Mouse (Mus musculus): ENCODE measurements around the gene Mucl3. TPM values are rescaled to one million over a fixed set of nuclear protein-coding genes. Genes with fewer than 3 reads are reported as not detected.
A peak's percentile ranks its signal among the peaks of the same experiment; 100 is the strongest.

Gene Mucl3
- total and polyA plus RNA-seq, 3 experiments: 0.11 to 1.3 (median 0.34) TPM

- H3K27ac ChIP-seq (ENCODE audit: insufficient read depth, low read depth): peak overlapping the region; percentile 33
- dilution Hi-C loops (cut with MboI; ENCODE audit: extremely low pct_ligation_motif_present, extremely low pct_unique_long_range_greater_than_20kb, low sequenced_read_pairs): no loop called here
- no peaks in the 10 kb centered on the region for H3K27me3 ChIP-seq (replicated peaks)
- H3K9ac ChIP-seq (ENCODE audit: insufficient read depth, low read depth): peak overlapping the region; percentile 80
- H3K9me3 ChIP-seq (replicated peaks; ENCODE audit: low read length): no peaks in the 10 kb centered on the region
- peak; percentile 55 for DNase-seq (ENCODE audit: extremely low read depth)
- in situ Hi-C loops (cut with MboI; ENCODE audit: low pct_ligation_motif_present, low pct_unique_long_range_greater_than_20kb, low sequenced_read_pairs): no loop called here
- peaks cover 7 to 21% of the 10 kb centered on the region in 2 experiments for H3K4me1 ChIP-seq (ENCODE audit: control insufficient read depth in 1 of 2, insufficient read depth in 2 of 2)
- H3K36me3 ChIP-seq (replicated peaks in 1 of 2; ENCODE audit: control insufficient read depth in 1 of 2, insufficient read depth in 1 of 2, low read length in 1 of 2): peaks cover 48 to 71% of the 10 kb centered on the region in 2 experiments
- no peak for TF ChIP-seq MEF2A (IDR thresholded peaks at IDR 0.05; ENCODE audit: borderline replicate concordance, low read depth, low read length)
- TF ChIP-seq SIN3A (IDR thresholded peaks at IDR 0.05; ENCODE audit: low read length): peak; percentile 52; the same call in 1 of the 2 replicates
- no peak for TF ChIP-seq CHD2 (IDR thresholded peaks at IDR 0.05; ENCODE audit: low read length)
- TF ChIP-seq NRF1 (IDR thresholded peaks at IDR 0.05; ENCODE audit: low read depth, low read length): peak; percentile 65
- H3K4me3 ChIP-seq (replicated peaks in 1 of 3; ENCODE audit: low read depth in 2 of 3, low read length in 2 of 3, poor library complexity in 1 of 3): peak overlapping the region; percentile 79 to 93 (median 87)
- peak overlapping the region; percentile 26 for H3K4me2 ChIP-seq (ENCODE audit: insufficient read depth, low read depth, poor library complexity, severe bottlenecking)
- H3K79me2 ChIP-seq (replicated peaks; ENCODE audit: control insufficient read depth, extremely low read depth, insufficient read depth, poor library complexity, severe bottlenecking): no peaks in the 10 kb centered on the region
Observed at GRCm38 (mm10) chr17:35666851-35667256, 23.4 kb upstream of the Mucl3 start.

DNA sequence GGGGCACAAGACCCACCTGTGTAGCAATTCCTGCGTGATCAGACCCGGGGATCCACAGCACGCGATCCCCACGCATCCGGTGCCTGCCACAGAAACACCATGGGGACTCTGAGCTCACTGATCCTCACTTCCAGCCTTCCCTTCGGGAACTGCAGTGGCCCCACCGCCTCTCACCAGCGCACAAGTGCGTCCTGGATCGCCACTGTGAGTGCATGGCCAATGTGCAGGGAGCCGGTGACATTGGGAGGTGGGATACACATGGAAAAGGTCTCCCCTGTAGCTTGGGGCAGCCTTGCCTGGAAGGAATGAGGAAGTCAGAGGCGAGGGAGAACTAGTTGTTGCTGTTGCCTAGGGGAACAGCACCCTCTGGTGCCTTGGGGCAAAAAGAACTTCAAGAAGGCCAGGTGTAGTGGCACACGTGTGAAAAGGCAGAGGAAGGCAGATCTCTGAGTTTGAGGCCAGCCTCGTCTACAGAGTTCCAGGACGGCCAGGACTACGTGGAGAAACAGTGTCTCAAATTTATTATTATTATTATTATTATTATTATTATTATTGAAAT, 22.5 kb upstream of the Mucl3 start:
- Histone ChIP-seq H3K79me2 (replicated peaks; ENCODE audit: control insufficient read depth, extremely low read depth, insufficient read depth, poor library complexity, severe bottlenecking) (no peaks in the 10 kb centered on the region), H3K4me1 (ENCODE audit: control insufficient read depth in 1 of 2, insufficient read depth in 2 of 2) (peaks cover 7 to 17% of the 10 kb centered on the region in 2 experiments), H3K9me3 (replicated peaks; ENCODE audit: low read length) (no peaks in the 10 kb centered on the region), H3K4me3 (replicated peaks in 1 of 3; ENCODE audit: low read depth in 2 of 3, low read length in 2 of 3, poor library complexity in 1 of 3) (no peak overlapping the region), H3K36me3 (replicated peaks in 1 of 2; ENCODE audit: control insufficient read depth in 1 of 2, insufficient read depth in 1 of 2, low read length in 1 of 2) (peaks cover 54 to 74% of the 10 kb centered on the region in 2 experiments), H3K4me2 (ENCODE audit: insufficient read depth, low read depth, poor library complexity, severe bottlenecking) (no peak overlapping the region), H3K9ac (ENCODE audit: insufficient read depth, low read depth) (no peak overlapping the region), H3K27ac (ENCODE audit: insufficient read depth, low read depth) (no peak overlapping the region), H3K27me3 (replicated peaks) (no peaks in the 10 kb centered on the region)
- in situ Hi-C loops (cut with MboI; ENCODE audit: low pct_ligation_motif_present, low pct_unique_long_range_greater_than_20kb, low sequenced_read_pairs) (no loop called here), dilution Hi-C loops (cut with MboI; ENCODE audit: extremely low pct_ligation_motif_present, extremely low pct_unique_long_range_greater_than_20kb, low sequenced_read_pairs) (no loop called here)
- TF ChIP-seq SIN3A (IDR thresholded peaks at IDR 0.05; ENCODE audit: low read length): no peak; the same call in 1 of the 2 replicates
- no peak for TF ChIP-seq KAT2A (IDR thresholded peaks at IDR 0.05; ENCODE audit: insufficient replicate concordance, low read length)
- peak; percentile 74 for TF ChIP-seq RAD21 (IDR thresholded peaks at IDR 0.05; ENCODE audit: low read depth, low read length)
- TF ChIP-seq NRF1 (IDR thresholded peaks at IDR 0.05; ENCODE audit: low read depth, low read length): no peak
- peak in 1 of 2 experiments; percentile 84; a peak in 2 of 4 replicates for TF ChIP-seq CTCF (conservative IDR thresholded peaks at IDR 0.05 in 1 of 2, IDR thresholded peaks at IDR 0.05 in 1 of 2; ENCODE audit: low read depth in 2 of 2, low read length in 2 of 2)
- TF ChIP-seq HCFC1 (IDR thresholded peaks at IDR 0.05; ENCODE audit: low read depth, low read length): no peak
- TF ChIP-seq ZNF384 (IDR thresholded peaks at IDR 0.05; ENCODE audit: low read depth, low read length): no peak
- peak; percentile 65; the same call in 1 of the 2 replicates for TF ChIP-seq MXI1 (IDR thresholded peaks at IDR 0.05; ENCODE audit: low read depth, low read length)
- TF ChIP-seq IRF4 (IDR thresholded peaks at IDR 0.05; ENCODE audit: low read depth, low read length): 0 out of 2 replicates have a peak, but pooled peaks have one; percentile 17
- TF ChIP-seq SMC3 (IDR thresholded peaks at IDR 0.05; ENCODE audit: low read depth, low read length): peak; percentile 64
- TF ChIP-seq MYC (IDR thresholded peaks at IDR 0.05; ENCODE audit: low read depth, low read length): 0 out of 2 replicates have a peak, but pooled peaks have one; percentile 49
- TF ChIP-seq JUN (IDR thresholded peaks at IDR 0.05; ENCODE audit: insufficient read depth, low read depth, low read length): no peak
- no peak for TF ChIP-seq TBP (conservative IDR thresholded peaks at IDR 0.05; ENCODE audit: low read depth, low read length)
- TF ChIP-seq BHLHE40 (IDR thresholded peaks at IDR 0.05; ENCODE audit: low read depth, low read length): no peak
- TF ChIP-seq MAX (IDR thresholded peaks at IDR 0.05; ENCODE audit: low read length): peak; percentile 53; the same call in 1 of the 2 replicates
- TF ChIP-seq ELF1 (IDR thresholded peaks at IDR 0.05; ENCODE audit: low read depth, low read length): peak; percentile 64
- TF ChIP-seq ZC3H11A (IDR thresholded peaks at IDR 0.05; ENCODE audit: low read depth, low read length): no peak
- TF ChIP-seq GABPA (IDR thresholded peaks at IDR 0.05; ENCODE audit: insufficient replicate concordance, low read depth, low read length): no peak
- DNase-seq (ENCODE audit: extremely low read depth): peak; percentile 83
